Comparison of ENCODE assay signal across 27 mouse cellular contexts in the genomic region with DNA sequence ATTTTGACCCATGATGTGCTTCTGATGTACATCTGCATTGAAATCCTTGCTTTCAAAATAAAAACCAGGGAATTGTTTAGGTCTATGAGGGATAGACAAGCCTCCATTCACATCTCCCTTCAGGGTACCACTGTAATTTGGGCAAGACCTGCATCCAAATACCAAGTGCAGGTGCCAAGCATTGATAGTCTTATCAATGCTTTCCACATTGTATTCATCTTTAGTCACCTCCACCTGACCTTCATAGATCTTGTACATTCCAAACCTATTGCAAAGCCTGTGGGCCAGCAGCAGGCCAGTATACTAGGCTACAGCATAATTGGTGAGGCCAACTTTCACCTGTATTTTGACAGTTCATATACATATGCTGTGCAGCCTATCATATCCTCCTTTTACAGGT. TPM values are rescaled to one million over a fixed set of nuclear protein-coding genes. Genes with fewer than 3 reads are reported as not detected.
DNase-seq lines count a peak whose midpoint lies in the region; ATAC-seq lines count a peak whose summit lies in the region.
"Had no signal": no experiment of that assay in that cellular context is flagged by ENCODE, and none has a peak within 500 bp of the region (broad histone marks: within the 10 kb centered on the region; RNA-seq: fewer than 3 reads in every experiment).

No protein-coding gene starts in this region.

- H3K9me3 ChIP-seq in limb, embryonic 12.5 days, result no peaks in the 10 kb centered on the region
- H3K9me3 ChIP-seq in limb, embryonic 10.5 days (replicated peaks), result no peaks in the 10 kb centered on the region
- H3K9me3 ChIP-seq in erythroblast, embryonic 14.5 days (ENCODE audit: control insufficient read depth, low read length), result no peaks in the 10 kb centered on the region
- no peaks in the 10 kb centered on the region for H3K9me3 ChIP-seq in liver, embryonic 13.5 days (replicated peaks)
- no peaks in the 10 kb centered on the region for H3K9me3 ChIP-seq in midbrain, embryonic 14.5 days (ENCODE audit: control insufficient read depth, low read length)
- H3K9me3 ChIP-seq in heart, embryonic 11.5 days (replicated peaks; ENCODE audit: control insufficient read depth, low read length), result no peaks in the 10 kb centered on the region
- H3K9me3 ChIP-seq: heart, embryonic 10.5 days; hindbrain, embryonic 13.5 days; kidney, embryonic 15.5 days; megakaryocyte, embryonic 14.5 days; midbrain, embryonic 13.5 days had no signal

- ATAC-seq in limb, embryonic 12.5 days (ENCODE audit: insufficient number of reproducible peaks, insufficient read depth, low FRiP score, low TSS enrichment, low read depth), result no peak
- ATAC-seq in liver, embryonic 13.5 days (ENCODE audit: low read depth), result peak; percentile 16
- peak; percentile 22 for ATAC-seq in megakaryocyte-erythroid progenitor cell, adult 5-6 weeks (replicated peaks; ENCODE audit: low FRiP score, low TSS enrichment, poor library complexity, severe bottlenecking)
- no peak for ATAC-seq in midbrain, embryonic 14.5 days (ENCODE audit: low FRiP score, low TSS enrichment)
- ATAC-seq in heart, embryonic 11.5 days (replicated peaks; ENCODE audit: insufficient number of reproducible peaks, low FRiP score, low TSS enrichment), result no peak
- ATAC-seq: forebrain, embryonic 16.5 days; intestine, postnatal 0 days; lung, postnatal 0 days; midbrain, embryonic 13.5 days had no signal

- peak overlapping the region; percentile 68; the same call in 1 of the 2 replicates for H3K4me2 ChIP-seq in limb, embryonic 12.5 days
- H3K4me2 ChIP-seq in liver, embryonic 13.5 days, result peak overlapping the region; percentile 73
- H3K4me2 ChIP-seq in midbrain, embryonic 14.5 days (ENCODE audit: low read length), result no peak overlapping the region
- H3K4me2 ChIP-seq in heart, embryonic 11.5 days, result no peak overlapping the region

- no peaks in the 10 kb centered on the region for H3K27me3 ChIP-seq in limb, embryonic 12.5 days
- no peaks in the 10 kb centered on the region for H3K27me3 ChIP-seq in limb, embryonic 10.5 days (ENCODE audit: low read depth, poor library complexity, severe bottlenecking)
- H3K27me3 ChIP-seq in erythroblast, embryonic 14.5 days (ENCODE audit: control insufficient read depth), result no peaks in the 10 kb centered on the region
- no peaks in the 10 kb centered on the region for H3K27me3 ChIP-seq in liver, embryonic 13.5 days
- no peaks in the 10 kb centered on the region for H3K27me3 ChIP-seq in midbrain, embryonic 14.5 days (ENCODE audit: control insufficient read depth, insufficient read depth, low read length)
- no peaks in the 10 kb centered on the region for H3K27me3 ChIP-seq in heart, embryonic 11.5 days (ENCODE audit: control insufficient read depth, insufficient read depth, low read length)
- H3K27me3 ChIP-seq: hindbrain, embryonic 13.5 days; kidney, embryonic 15.5 days; megakaryocyte, embryonic 14.5 days; midbrain, embryonic 13.5 days had no signal

- H3K27ac ChIP-seq in limb, embryonic 12.5 days, result no peak overlapping the region
- no peak overlapping the region for H3K27ac ChIP-seq in limb, embryonic 10.5 days
- peak overlapping the region; percentile 100 for H3K27ac ChIP-seq in liver, embryonic 13.5 days
- H3K27ac ChIP-seq in midbrain, embryonic 14.5 days (replicated peaks; ENCODE audit: low read depth, low read length), result no peak overlapping the region
- no peak overlapping the region for H3K27ac ChIP-seq in heart, embryonic 11.5 days (ENCODE audit: low read depth, low read length)
- H3K27ac ChIP-seq: heart, embryonic 10.5 days; hindbrain, embryonic 13.5 days; kidney, embryonic 15.5 days; midbrain, embryonic 13.5 days had no signal

- H3K4me3 ChIP-seq in limb, embryonic 12.5 days (replicated peaks), result no peak overlapping the region
- no peak overlapping the region for H3K4me3 ChIP-seq in limb, embryonic 10.5 days
- H3K4me3 ChIP-seq in erythroblast, embryonic 14.5 days (replicated peaks), result peak overlapping the region; percentile 86
- H3K4me3 ChIP-seq in liver, embryonic 13.5 days (replicated peaks), result peak overlapping the region; percentile 76
- H3K4me3 ChIP-seq in midbrain, embryonic 14.5 days (replicated peaks; ENCODE audit: low read depth, low read length), result no peak overlapping the region
- H3K4me3 ChIP-seq in heart, embryonic 11.5 days (ENCODE audit: low read depth, low read length), result no peak overlapping the region

- no peak overlapping the region for H3K9ac ChIP-seq in limb, embryonic 12.5 days (replicated peaks)
- peak overlapping the region; percentile 90 for H3K9ac ChIP-seq in liver, embryonic 13.5 days
- no peak overlapping the region for H3K9ac ChIP-seq in midbrain, embryonic 14.5 days (replicated peaks; ENCODE audit: low read length)
- no peak overlapping the region for H3K9ac ChIP-seq in heart, embryonic 11.5 days (ENCODE audit: low read depth, low read length)
- H3K9ac ChIP-seq: kidney, embryonic 15.5 days; midbrain, embryonic 13.5 days had no signal

- H3K4me1 ChIP-seq in limb, embryonic 12.5 days (replicated peaks), result peaks cover 6% of the 10 kb centered on the region
- H3K4me1 ChIP-seq in limb, embryonic 10.5 days, result peaks cover 6% of the 10 kb centered on the region; the same call in 1 of the 2 replicates
- peaks cover 39% of the 10 kb centered on the region for H3K4me1 ChIP-seq in erythroblast, embryonic 14.5 days (ENCODE audit: control insufficient read depth)
- H3K4me1 ChIP-seq in liver, embryonic 13.5 days (replicated peaks), result peaks cover 28% of the 10 kb centered on the region
- H3K4me1 ChIP-seq in midbrain, embryonic 14.5 days (ENCODE audit: control insufficient read depth, insufficient read depth, low read length), result peaks cover 6% of the 10 kb centered on the region; the same call in 1 of the 2 replicates
- H3K4me1 ChIP-seq in heart, embryonic 11.5 days (ENCODE audit: control insufficient read depth, insufficient read depth, low read length), result peaks cover 4% of the 10 kb centered on the region; the same call in 1 of the 2 replicates

- no peak for DNase-seq in limb, embryonic 10.5 days (ENCODE audit: low spot score)
- DNase-seq in liver, embryonic 13.5 days, result peak; percentile 38
- DNase-seq in midbrain, embryonic 14.5 days, result no peak
- no peak for DNase-seq in heart, adult 18-20 months
- DNase-seq: adrenal gland, postnatal 25 days; cerebellum, adult 8-10 months; cerebellum, postnatal 25 days; heart, postnatal 36 days; layer of hippocampus, postnatal 36 days; lung, adult 18-20 months; lung, postnatal 4 days; retina, postnatal 1 day; spleen, adult 18-20 months; thymus, postnatal 36 days had no signal

- H3K36me3 ChIP-seq in limb, embryonic 12.5 days, result peaks cover 6% of the 10 kb centered on the region; the same call in 1 of the 2 replicates
- H3K36me3 ChIP-seq in limb, embryonic 10.5 days, result peaks cover 15% of the 10 kb centered on the region
- H3K36me3 ChIP-seq in erythroblast, embryonic 14.5 days (ENCODE audit: control insufficient read depth), result peaks cover 20% of the 10 kb centered on the region
- H3K36me3 ChIP-seq in liver, embryonic 13.5 days, result peaks cover 5% of the 10 kb centered on the region
- peaks cover 5% of the 10 kb centered on the region; the same call in 1 of the 2 replicates for H3K36me3 ChIP-seq in midbrain, embryonic 14.5 days (ENCODE audit: control insufficient read depth, insufficient read depth, low read length)
- H3K36me3 ChIP-seq in heart, embryonic 11.5 days (ENCODE audit: control insufficient read depth, insufficient read depth, low read length), result no peaks in the 10 kb centered on the region

RNA-seq across cellular contexts. Expression of gene Rnpc3, which starts 1.7 kb away (rescaled TPM):
- 42.2 and 46.3 TPM in 2 replicates for polyA plus RNA-seq in limb, embryonic 12.5 days (2016; fragmentation: Nextera tagmentation; extraction: Ambion mirVana)
- 30.3 and 34.3 TPM in 2 replicates for polyA plus RNA-seq in limb, embryonic 10.5 days (2016; fragmentation: Nextera tagmentation; extraction: Ambion mirVana)
- 0.81 and 1.2 TPM in 2 replicates for polyA plus RNA-seq in erythroblast, embryonic 14.5 days (2012)
- polyA plus RNA-seq in liver, embryonic 13.5 days (2015; fragmentation: Nextera tagmentation; extraction: Ambion mirVana), result 18.5 and 24.3 TPM in 2 replicates
- total RNA-seq in megakaryocyte-erythroid progenitor cell, adult 5-6 weeks (2014; fragmentation: Nextera tagmentation), result 45.1 and 54.8 TPM in 2 replicates
- 66.0 and 100 TPM in 2 replicates for total RNA-seq in megakaryocyte-erythroid progenitor cell, adult 5-6 weeks (2017)
- polyA plus RNA-seq in midbrain, embryonic 14.5 days (2014; fragmentation: Nextera tagmentation; extraction: Ambion mirVana), result 64.0 and 78.9 TPM in 2 replicates
- total RNA-seq in heart, adult 18-20 months (2021), result 10 to 100 TPM in 1 of 2 experiments, 1 to 10 TPM in 1; 8.8 to 10.8 TPM
- polyA plus RNA-seq in heart, embryonic 11.5 days (2014; fragmentation: Nextera tagmentation; extraction: Ambion mirVana), result 30.0 and 30.8 TPM in 2 replicates

RNA-seq across cellular contexts. Expression of gene Amy1, which starts 25.1 kb away (rescaled TPM):
- polyA plus RNA-seq in limb, embryonic 12.5 days (2016; fragmentation: Nextera tagmentation; extraction: Ambion mirVana), result 1.00 and 1.5 TPM in 2 replicates
- 0.66 TPM in 1 of 2 replicates, not detected in the other for polyA plus RNA-seq in limb, embryonic 10.5 days (2016; fragmentation: Nextera tagmentation; extraction: Ambion mirVana)
- polyA plus RNA-seq in erythroblast, embryonic 14.5 days (2012), result not detected in 2 replicates
- 6.5 and 7.3 TPM in 2 replicates for polyA plus RNA-seq in liver, embryonic 13.5 days (2015; fragmentation: Nextera tagmentation; extraction: Ambion mirVana)
- 0.54 and 1.1 TPM in 2 replicates for total RNA-seq in megakaryocyte-erythroid progenitor cell, adult 5-6 weeks (2014; fragmentation: Nextera tagmentation)
- total RNA-seq in megakaryocyte-erythroid progenitor cell, adult 5-6 weeks (2017), result 3.5 and 9.3 TPM in 2 replicates
- 29.2 TPM in 2 replicates for polyA plus RNA-seq in midbrain, embryonic 14.5 days (2014; fragmentation: Nextera tagmentation; extraction: Ambion mirVana)
- total RNA-seq in heart, adult 18-20 months (2021), result 10 to 100 TPM in 1 of 2 experiments, 1 to 10 TPM in 1; 7.7 to 13.9 TPM
- polyA plus RNA-seq in heart, embryonic 11.5 days (2014; fragmentation: Nextera tagmentation; extraction: Ambion mirVana), result 0.62 and 1.5 TPM in 2 replicates
- total RNA-seq: monocyte, adult 5-6 weeks had no signal

Comparison
In these comparisons a context has a peak if more than half of its experiments do, and no peak if none do; other contexts are left out.
1. ATAC-seq: peak in liver, embryonic 13.5 days (single experiment) and megakaryocyte-erythroid progenitor cell, adult 5-6 weeks (single experiment); none in limb, embryonic 12.5 days (single experiment), midbrain, embryonic 14.5 days (single experiment) and heart, embryonic 11.5 days (single experiment).
2. H3K4me2 ChIP-seq: peak in limb, embryonic 12.5 days (single experiment) and liver, embryonic 13.5 days (single experiment); none in midbrain, embryonic 14.5 days (single experiment) and heart, embryonic 11.5 days (single experiment).
3. H3K4me3 ChIP-seq: peak in erythroblast, embryonic 14.5 days (single experiment) and liver, embryonic 13.5 days (single experiment); none in limb, embryonic 12.5 days (single experiment), limb, embryonic 10.5 days (single experiment), midbrain, embryonic 14.5 days (single experiment) and heart, embryonic 11.5 days (single experiment).